Mouse (Mus musculus) brain, embryonic 14.5 days (tissue): ENCODE data around the gene Sec62. TPM values are rescaled to one million over a fixed set of nuclear protein-coding genes. Genes with fewer than 3 reads are reported as not detected.

Experiments
- DNase-seq: peaks from one replicate; pipeline ENCODE4 v3.0.0-alpha.2; 2011; ENCODE audit warnings: low read depth
- CTCF ChIP-seq: fragments of 200-500 bp; IDR thresholded peaks from 2 replicates; pipeline ENCODE4 v1.5.1; 2012; ENCODE audit warnings: inconsistent platforms, mild to moderate bottlenecking, moderate library complexity, borderline replicate concordance; ENCODE audit not compliant: insufficient read depth, insufficient read length; ENCODE audit errors: extremely low read depth
- POLR2A ChIP-seq: fragments of 200-500 bp; IDR thresholded peaks from 2 replicates; pipeline ENCODE4 v1.6.1; 2012; ENCODE audit warnings: mild to moderate bottlenecking, inconsistent platforms, borderline replicate concordance; ENCODE audit not compliant: poor library complexity, insufficient read depth, insufficient read length, severe bottlenecking; ENCODE audit errors: extremely low read depth
- polyA plus RNA-seq: library from polyadenylated mRNA; depleted of rRNA; stranded (reverse); fragments of >200 nt; gene quantifications from 2 replicates; pipeline ENCODE4 v1.2.3, GENCODE M21; 2012; rRNA removed

Gene Sec62
- 44.1 and 51.0 TPM in 2 replicates for polyA plus RNA-seq

GRCm38 (mm10) chr3:30792737-30793402 is at the start of gene Sec62:
Sec62 (plus strand) TSS chr3:30792875.
- peak; percentile 97 for DNase-seq
- TF ChIP-seq POLR2A (peak; percentile 85), CTCF (no peak)

DNA sequence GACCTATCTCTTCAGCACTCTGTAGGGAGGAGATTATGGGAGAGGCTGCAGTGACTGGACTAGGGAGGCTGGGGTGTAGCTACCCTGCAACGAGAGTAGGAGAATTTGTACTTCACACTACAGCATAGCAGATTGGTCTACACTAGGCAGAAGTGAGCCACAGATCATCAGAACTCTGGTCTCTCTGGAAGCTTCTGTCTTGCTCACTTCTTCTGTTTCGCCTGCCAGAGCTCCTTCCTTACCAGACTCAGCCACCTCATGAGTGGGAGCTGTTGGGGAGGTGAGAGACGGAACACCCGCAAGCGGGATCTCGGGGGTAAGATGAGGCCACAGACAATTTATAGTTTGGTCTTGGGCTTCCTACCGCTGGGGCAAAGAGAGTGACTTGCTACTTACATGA is 49.8 kb upstream of the Sec62 start:
- TF ChIP-seq POLR2A = no peak
- TF ChIP-seq CTCF = no peak
- DNase-seq = no peak

- no peak for TF ChIP-seq POLR2A
- no peak for TF ChIP-seq CTCF
- DNase-seq = no peak
Measured at GRCm38 (mm10) chr3:30746006-30746405, 46.7 kb upstream of the Sec62 start, which contains the start of gene Samd7. Samd7 (plus strand) TSS chr3:30746293.

DNA sequence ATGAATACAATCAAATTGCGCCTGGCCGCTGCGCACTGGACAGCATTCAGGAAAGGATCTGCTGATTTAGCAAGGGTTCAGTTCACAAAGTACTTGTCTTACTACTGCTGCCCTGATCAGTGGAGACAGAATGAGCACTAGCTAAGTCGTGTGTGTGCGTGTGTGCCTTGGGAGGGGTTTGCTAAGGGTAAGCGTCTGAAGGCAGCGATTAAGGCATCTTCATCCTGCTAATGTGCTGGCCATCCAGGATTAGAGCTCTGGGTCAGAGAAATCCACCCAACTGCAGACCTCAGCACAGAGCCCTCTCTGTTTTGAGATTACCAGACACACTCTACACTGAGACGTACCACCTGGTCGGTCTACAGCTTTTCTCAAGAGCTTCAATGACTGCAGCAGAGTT is 44.4 kb upstream of the Sec62 start:
- DNase-seq = no peak
- TF ChIP-seq POLR2A = no peak
- TF ChIP-seq CTCF = no peak

DNA sequence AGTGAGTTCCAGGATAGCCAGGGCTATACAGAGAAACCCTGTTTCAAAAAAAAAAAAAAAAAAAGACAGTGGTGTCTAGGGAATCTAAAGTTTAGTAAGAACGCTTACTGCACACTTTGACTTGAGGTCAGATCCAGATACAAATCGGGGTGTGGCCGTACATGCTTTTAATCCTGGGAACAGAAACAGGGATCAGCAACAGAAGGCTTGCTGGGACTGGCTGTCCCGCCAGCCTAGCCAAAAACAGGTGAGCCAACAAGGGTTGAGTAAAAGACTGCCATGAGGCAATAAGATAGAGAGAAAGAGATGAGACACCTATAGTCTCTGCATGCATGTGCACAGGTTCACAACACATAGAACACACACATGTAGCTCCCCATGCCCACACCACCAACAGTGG is 38.0 kb upstream of the Sec62 start:
- DNase-seq = no peak
- TF ChIP-seq CTCF = no peak
- TF ChIP-seq POLR2A = no peak

DNA sequence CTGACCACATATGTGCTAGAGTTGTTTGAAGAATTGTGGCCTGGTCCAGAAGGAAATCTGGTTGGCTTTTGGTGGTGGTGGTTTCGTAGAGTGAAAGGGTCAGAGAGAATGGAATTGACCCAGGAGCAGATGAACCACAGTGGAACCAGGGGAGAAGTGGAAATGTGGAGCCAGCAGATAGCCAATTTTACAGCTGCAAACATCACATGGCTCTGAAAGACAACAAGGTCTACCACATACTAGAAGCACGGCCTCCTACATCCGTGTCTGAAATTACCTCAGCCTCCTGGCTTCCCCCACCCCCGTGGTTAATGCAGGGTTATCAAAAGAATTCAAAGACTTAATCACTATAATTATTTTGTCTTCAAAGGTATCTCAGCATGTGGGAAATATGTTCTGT is 27.8 kb upstream of the Sec62 start:
- no peak for DNase-seq
- TF ChIP-seq CTCF (no peak), POLR2A (no peak)

- no peak for DNase-seq
- no peak for TF ChIP-seq POLR2A
- no peak for TF ChIP-seq CTCF
Measured at GRCm38 (mm10) chr3:30765311-30766027, 27.2 kb upstream of the Sec62 start.

DNA sequence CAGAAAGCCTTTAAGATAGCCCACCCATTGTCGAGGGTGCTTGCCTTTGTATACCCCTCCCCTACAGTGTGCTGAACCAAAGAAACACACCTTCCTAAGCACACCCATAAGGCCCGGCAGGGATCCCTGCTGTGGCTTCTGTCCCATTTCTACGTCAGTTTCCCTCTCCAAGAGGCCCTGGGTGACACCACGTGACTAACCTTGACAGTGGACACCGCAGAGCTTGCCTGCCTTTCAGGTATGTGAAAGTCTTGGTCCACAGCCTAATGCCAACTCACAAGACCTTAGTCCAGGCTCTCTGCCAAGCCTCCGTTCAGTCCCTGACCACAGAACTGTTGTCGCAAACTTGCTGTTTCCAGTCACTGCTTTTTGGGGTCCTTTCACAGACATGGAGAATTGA is 26.5 kb upstream of the Sec62 start:
- peak; percentile 1 for DNase-seq
- TF ChIP-seq POLR2A = no peak
- no peak for TF ChIP-seq CTCF

DNA sequence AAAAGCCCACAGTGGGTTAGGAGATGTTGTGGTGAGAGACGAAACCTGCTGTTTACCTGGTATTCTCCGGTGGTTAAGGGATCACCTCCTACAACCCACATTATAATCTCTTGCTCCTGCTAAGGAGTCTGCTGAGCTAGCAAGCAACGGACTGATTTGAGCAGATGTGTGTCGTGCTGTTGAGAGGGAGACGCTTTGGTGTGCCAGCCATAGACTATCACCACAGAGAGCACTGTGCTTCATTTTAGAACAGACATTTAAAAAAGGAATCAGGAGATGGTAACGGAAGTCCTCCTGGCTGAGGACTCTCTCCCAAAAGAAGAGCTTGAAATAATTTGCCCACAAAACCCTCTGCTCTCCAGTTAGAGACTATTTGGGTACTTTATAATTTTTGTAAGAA is 25.4 kb upstream of the Sec62 start:
- no peak for DNase-seq
- TF ChIP-seq CTCF = no peak
- no peak for TF ChIP-seq POLR2A

GRCm38 (mm10) chr3:30769755-30770515 is 22.7 kb upstream of the Sec62 start:
- TF ChIP-seq POLR2A (no peak), CTCF (no peak)
- DNase-seq = no peak

DNA sequence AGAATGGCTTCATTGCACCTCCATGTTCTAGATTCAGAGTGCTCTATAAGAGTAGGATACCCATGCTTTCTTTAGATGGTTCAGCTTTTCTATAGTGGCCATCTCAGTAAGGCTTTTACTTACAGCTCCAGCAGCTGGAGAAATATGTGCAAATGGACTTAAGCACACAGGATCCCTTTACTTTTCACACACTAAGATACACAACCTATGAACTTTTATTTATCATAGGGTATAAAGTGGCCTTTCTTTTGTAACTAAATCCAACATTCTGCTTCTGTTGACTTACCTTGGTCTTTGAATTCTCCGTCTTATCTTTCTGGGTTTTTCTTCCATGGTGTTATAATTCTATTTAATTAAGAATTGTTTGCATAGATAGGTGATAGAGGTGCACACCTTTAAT is 21.1 kb upstream of the Sec62 start:
- TF ChIP-seq CTCF (no peak), POLR2A (no peak)
- DNase-seq = no peak
